Mouse (Mus musculus) heart, embryonic 16.5 days (tissue): ENCODE results near the gene Pipox. TPM values are rescaled to one million over a fixed set of nuclear protein-coding genes. Genes with fewer than 3 reads are reported as not detected.

Source experiments
- ATAC-seq: fragments of 200-750 bp; cut with Nextera tagmentation; replicated peaks from 2 replicates; pipeline ENCODE4 v1.8.0; 2017; ENCODE audit warnings: moderate number of reproducible peaks; ENCODE audit not compliant: insufficient read depth, low FRiP score; ENCODE audit errors: extremely low read depth
- H3K27ac ChIP-seq: fragments of 300-500 bp; sonication (generic); 2 replicates; pipeline ENCODE4 v1.5.1; 2014; ENCODE audit warnings: mild to moderate bottlenecking, low read length, control low read depth, moderate library complexity
- H3K27me3 ChIP-seq: fragments of 300-500 bp; sonication (generic); 2 replicates; pipeline ENCODE4 v1.6.1; 2014; ENCODE audit warnings: low read length, mixed read lengths; ENCODE audit not compliant: control insufficient read depth, insufficient read depth
- H3K36me3 ChIP-seq: fragments of 300-500 bp; sonication (generic); 2 replicates; pipeline ENCODE4 v1.6.1; 2014; ENCODE audit not compliant: control insufficient read depth, insufficient read depth
- H3K4me1 ChIP-seq: fragments of 300-500 bp; sonication (generic); 2 replicates; pipeline ENCODE4 v1.6.1; 2014; ENCODE audit warnings: low read length, mixed read lengths; ENCODE audit not compliant: control insufficient read depth, insufficient read depth
- H3K4me2 ChIP-seq: fragments of 300-500 bp; sonication (generic); 2 replicates; pipeline ENCODE4 v1.6.1; 2014; ENCODE audit warnings: low read depth, mild to moderate bottlenecking, control low read depth, low read length
- H3K4me3 ChIP-seq: fragments of 300-500 bp; sonication (generic); 2 replicates; pipeline ENCODE4 v1.5.1; 2014; ENCODE audit warnings: mild to moderate bottlenecking, control low read depth, low read length
- H3K9ac ChIP-seq: fragments of 300-500 bp; sonication (generic); 2 replicates; pipeline ENCODE4 v1.6.1; 2014; ENCODE audit warnings: low read length, control low read depth
- H3K9me3 ChIP-seq: fragments of 300-500 bp; sonication (generic); replicated peaks from 2 replicates; pipeline ENCODE4 v1.6.1; 2016; ENCODE audit warnings: low read length; ENCODE audit not compliant: control insufficient read depth
- WGBS: fragments of 180-500 bp; shearing (Covaris S2); extraction: QIAGEN DNeasy Blood & Tissue Kit; methylation state at CpG from one replicate; pipeline ENCODE4 v1.1.7; 2014; 5-methylcytosine and 5-hydroxymethylcytosine counted together
- polyA plus RNA-seq: library from polyadenylated mRNA; unstranded; fragments of >200 nt; fragmentation: Nextera tagmentation; extraction: Ambion mirVana; gene quantifications from 2 replicates; pipeline ENCODE4 v1.2.1, GENCODE M21; 2015

Pipox gene
- polyA plus RNA-seq, 1 experiment from 2014 or later: 2.9 TPM

- Histone ChIP-seq H3K9me3 (no peaks in the 10 kb centered on the region), H3K9ac (no peak overlapping the region), H3K4me2 (no peak overlapping the region), H3K36me3 (peaks cover 54% of the 10 kb centered on the region), H3K27ac (no peak overlapping the region), H3K4me3 (no peak overlapping the region), H3K27me3 (no peaks in the 10 kb centered on the region), H3K4me1 (no peaks in the 10 kb centered on the region)
- WGBS: 71% methylated on average over 9 of the region's 9 CpGs
- no peak for ATAC-seq
Observed at GRCm38 (mm10) chr11:77860947-77861346, 32.9 kb downstream of the Pipox start.

- ATAC-seq: no peak
- no peak overlapping the region for H3K4me3 ChIP-seq
- 73% methylated on average over 9 of the region's 9 CpGs for WGBS
- H3K4me2 ChIP-seq: no peak overlapping the region
- no peaks in the 10 kb centered on the region for H3K27me3 ChIP-seq
- no peak overlapping the region for H3K9ac ChIP-seq
- H3K27ac ChIP-seq: no peak overlapping the region
- no peaks in the 10 kb centered on the region for H3K4me1 ChIP-seq
- peaks cover 51% of the 10 kb centered on the region for H3K36me3 ChIP-seq
- H3K9me3 ChIP-seq: no peaks in the 10 kb centered on the region
Observed at GRCm38 (mm10) chr11:77858589-77858988, 35.3 kb downstream of the Pipox start.

DNA sequence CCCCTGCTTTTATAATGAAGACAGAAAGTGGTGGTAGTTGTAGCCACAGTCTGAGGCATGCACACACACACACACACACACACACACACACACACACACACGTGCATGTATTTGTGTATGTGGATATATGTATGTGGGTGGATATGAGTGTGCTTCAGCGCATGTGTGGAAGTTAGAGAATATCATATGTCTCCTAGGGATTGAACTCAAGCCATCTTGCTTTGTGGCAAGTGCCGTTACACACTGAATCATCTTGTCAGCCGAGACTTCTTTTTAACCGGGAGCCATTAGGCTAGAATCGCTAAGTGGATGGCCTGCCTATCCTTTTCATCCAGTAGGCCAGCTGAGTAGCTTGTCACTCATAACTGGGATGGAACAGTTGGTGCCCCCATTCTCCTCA lies 36.8 kb downstream of the Pipox start:
- H3K27me3 ChIP-seq: no peaks in the 10 kb centered on the region
- H3K9ac ChIP-seq: no peak overlapping the region
- WGBS: 94% methylated on average over 6 of the region's 6 CpGs
- H3K4me2 ChIP-seq: no peak overlapping the region
- no peak overlapping the region for H3K27ac ChIP-seq
- no peaks in the 10 kb centered on the region for H3K4me1 ChIP-seq
- no peaks in the 10 kb centered on the region for H3K9me3 ChIP-seq
- H3K36me3 ChIP-seq: peaks cover 60% of the 10 kb centered on the region
- no peak overlapping the region for H3K4me3 ChIP-seq
- ATAC-seq: no peak

- H3K9me3 ChIP-seq: no peaks in the 10 kb centered on the region
- no peak overlapping the region for H3K9ac ChIP-seq
- H3K27ac ChIP-seq: no peak overlapping the region
- H3K27me3 ChIP-seq: no peaks in the 10 kb centered on the region
- no peak overlapping the region for H3K4me3 ChIP-seq
- ATAC-seq: no peak
- H3K4me2 ChIP-seq: no peak overlapping the region
- WGBS: 62% methylated on average over 15 of the region's 15 CpGs
- H3K4me1 ChIP-seq: no peaks in the 10 kb centered on the region
- H3K36me3 ChIP-seq: peaks cover 64% of the 10 kb centered on the region
Observed at GRCm38 (mm10) chr11:77855396-77855795, 38.5 kb downstream of the Pipox start.

DNA sequence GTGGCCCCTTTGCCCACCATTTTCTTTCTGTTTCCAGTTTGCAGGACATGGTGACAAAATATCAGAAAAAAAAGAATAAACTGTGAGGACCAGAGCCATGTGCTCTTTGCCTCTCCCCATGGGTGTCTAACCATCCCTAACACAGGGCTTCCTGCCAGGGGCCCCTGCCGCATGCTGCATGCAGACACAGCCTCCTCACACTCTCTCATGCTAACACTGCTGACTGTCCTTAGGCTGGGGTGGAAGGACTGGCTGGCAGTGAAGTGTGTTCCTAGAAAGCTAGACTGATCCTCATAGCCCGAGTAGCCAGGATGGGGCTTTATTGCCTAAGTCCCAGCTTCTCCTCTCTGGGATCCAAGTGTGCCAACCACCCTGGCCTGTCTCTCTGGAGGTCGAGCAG lies 39.3 kb downstream of the Pipox start:
- 48% methylated on average over 3 of the region's 3 CpGs for WGBS
- Histone ChIP-seq H3K9ac (no peak overlapping the region), H3K4me1 (no peaks in the 10 kb centered on the region), H3K4me2 (no peak overlapping the region), H3K27ac (0 out of 2 replicates have a peak overlapping the region, but pooled peaks have one; percentile 17), H3K36me3 (peaks cover 62% of the 10 kb centered on the region), H3K4me3 (no peak overlapping the region), H3K27me3 (no peaks in the 10 kb centered on the region), H3K9me3 (no peaks in the 10 kb centered on the region)
- no peak for ATAC-seq

GRCm38 (mm10) chr11:77852941-77853668 lies 40.8 kb downstream of the Pipox start:
- no peak for ATAC-seq
- H3K4me1 ChIP-seq: no peaks in the 10 kb centered on the region
- H3K4me2 ChIP-seq: no peak overlapping the region
- H3K27ac ChIP-seq: no peak overlapping the region
- no peak overlapping the region for H3K9ac ChIP-seq
- H3K9me3 ChIP-seq: no peaks in the 10 kb centered on the region
- no peak overlapping the region for H3K4me3 ChIP-seq
- no peaks in the 10 kb centered on the region for H3K27me3 ChIP-seq
- WGBS: 86% methylated on average over 17 of the region's 17 CpGs
- peaks cover 67% of the 10 kb centered on the region for H3K36me3 ChIP-seq

DNA sequence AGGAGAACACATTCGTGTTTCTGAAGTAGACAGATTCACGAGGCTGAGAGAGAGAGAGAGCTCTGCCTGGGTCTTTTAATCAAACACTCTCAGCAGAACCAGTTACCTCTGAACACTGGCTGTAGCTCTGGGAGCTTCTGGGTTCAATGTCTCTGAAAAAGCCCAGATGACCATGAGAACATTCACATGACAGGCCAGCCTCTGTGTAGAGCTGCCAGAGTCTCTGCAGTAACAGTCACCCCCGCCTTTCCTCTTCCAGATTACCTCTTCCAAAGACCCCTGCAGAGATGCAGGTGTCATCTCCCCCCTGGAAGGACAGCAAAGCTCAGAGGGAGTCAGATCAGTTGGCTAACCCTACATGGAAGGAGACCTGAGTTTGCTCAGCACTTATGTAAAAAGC lies 41.7 kb downstream of the Pipox start:
- H3K4me2 ChIP-seq: no peak overlapping the region
- no peaks in the 10 kb centered on the region for H3K27me3 ChIP-seq
- no peak overlapping the region for H3K27ac ChIP-seq
- H3K4me3 ChIP-seq: no peak overlapping the region
- no peak overlapping the region for H3K9ac ChIP-seq
- H3K9me3 ChIP-seq: no peaks in the 10 kb centered on the region
- H3K4me1 ChIP-seq: no peaks in the 10 kb centered on the region
- peaks cover 66% of the 10 kb centered on the region for H3K36me3 ChIP-seq
- no peak for ATAC-seq
- 47% methylated on average over 3 of the region's 3 CpGs for WGBS

GRCm38 (mm10) chr11:77851483-77852010 lies 42.3 kb downstream of the Pipox start:
- Histone ChIP-seq H3K4me3 (no peak overlapping the region), H3K9ac (no peak overlapping the region), H3K27ac (no peak overlapping the region), H3K36me3 (peaks cover 66% of the 10 kb centered on the region), H3K27me3 (no peaks in the 10 kb centered on the region), H3K4me2 (no peak overlapping the region), H3K9me3 (no peaks in the 10 kb centered on the region), H3K4me1 (no peaks in the 10 kb centered on the region)
- 72% methylated on average over 6 of the region's 6 CpGs for WGBS
- no peak for ATAC-seq

DNA sequence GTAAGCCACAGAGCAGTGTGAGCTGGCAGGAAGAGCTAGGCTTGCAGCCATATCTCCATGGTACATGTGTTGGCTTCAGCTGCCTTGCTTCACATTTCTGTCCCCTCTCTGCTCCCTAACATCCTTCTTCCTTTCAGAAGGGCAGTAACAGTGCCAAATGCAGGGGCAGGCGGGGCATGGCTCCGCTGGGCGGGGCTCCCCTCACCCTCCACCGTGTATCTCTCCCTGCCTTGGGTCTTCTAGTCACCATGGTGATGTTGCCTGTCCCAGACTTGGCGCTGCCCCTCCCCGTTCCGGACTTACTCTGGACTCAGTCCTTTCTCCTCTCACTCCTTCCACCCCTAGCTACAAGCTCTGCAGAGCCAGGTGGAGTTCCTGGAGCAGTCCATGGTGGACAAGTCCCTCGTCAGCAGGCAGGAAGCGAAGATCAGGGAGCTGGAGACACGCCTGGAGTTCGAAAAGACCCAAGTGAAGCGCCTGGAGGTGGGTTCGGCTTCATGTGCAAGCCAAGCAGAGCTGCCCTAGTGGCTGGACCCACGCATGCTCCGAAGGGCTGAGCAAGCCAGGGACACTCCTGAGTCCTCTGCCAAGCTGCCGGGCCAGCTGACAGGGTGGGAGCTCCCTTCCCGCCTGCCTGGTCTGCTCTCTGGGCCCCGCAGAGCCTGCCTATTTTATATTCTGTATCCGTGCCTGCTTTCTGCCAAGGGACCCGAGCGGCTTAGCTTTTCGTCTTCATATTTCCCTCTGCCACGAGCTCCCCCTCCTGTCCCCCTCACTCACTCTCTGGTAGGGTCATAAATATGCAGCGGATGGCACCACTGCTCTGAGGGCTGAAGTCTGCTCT lies 43.3 kb downstream of the Pipox start:
- Histone ChIP-seq H3K9ac (no peak overlapping the region), H3K4me3 (no peak overlapping the region), H3K4me1 (no peaks in the 10 kb centered on the region), H3K9me3 (no peaks in the 10 kb centered on the region), H3K4me2 (no peak overlapping the region), H3K36me3 (peaks cover 70% of the 10 kb centered on the region), H3K27ac (no peak overlapping the region), H3K27me3 (no peaks in the 10 kb centered on the region)
- ATAC-seq: 0 out of 2 replicates have a peak, but pooled peaks have one; percentile 35
- 59% methylated on average over 24 of the region's 24 CpGs for WGBS
